Mouse (Mus musculus) adrenal gland, adult 8-10 months (tissue): Measurements from ENCODE around the gene Cacna2d3. TPM values are rescaled to one million over a fixed set of nuclear protein-coding genes. Genes with fewer than 3 reads are reported as not detected.

Source experiments
- DNase-seq: peaks from one replicate; pipeline ENCODE4 v3.0.0; 2022
- total RNA-seq, 4 experiments: library from RNA; stranded (reverse); gene quantifications; 2 replicates each; pipeline ENCODE4 v1.2.4; 2022

Gene Cacna2d3
- total RNA-seq, 4 experiments from 2014 or later, result 4.3 to 8.6 (median 5.3) TPM

GRCm38 (mm10) chr14:29485416-29485815 lies 236.2 kb downstream of the Cacna2d3 start:
- no peak for DNase-seq

DNA sequence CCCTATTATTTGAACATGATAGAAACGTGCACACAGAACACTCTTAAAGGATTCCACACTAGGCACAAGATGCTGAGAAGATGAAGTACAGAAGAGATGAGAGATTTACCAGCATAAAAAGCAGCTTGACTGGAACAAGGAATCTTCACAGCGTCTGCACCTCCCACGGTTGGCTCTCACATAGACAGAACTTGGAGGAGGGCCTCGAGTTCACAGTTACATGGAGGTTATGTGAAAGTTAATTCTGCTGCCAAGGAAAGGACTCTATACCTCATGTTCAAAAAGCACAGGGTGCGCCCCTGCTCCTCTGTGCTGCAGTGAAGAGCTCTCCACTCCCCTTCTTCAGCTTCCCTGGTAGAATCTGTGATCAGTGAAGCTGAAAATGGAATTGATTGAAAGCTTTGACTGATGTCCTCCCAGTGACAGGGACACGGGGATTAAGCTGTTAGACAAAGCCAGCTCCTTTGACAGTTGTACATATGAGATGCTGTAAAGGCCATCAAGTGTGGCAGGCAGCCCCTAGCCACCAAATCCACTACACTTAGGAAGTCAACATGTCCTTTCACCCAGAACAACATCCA lies 243.2 kb downstream of the Cacna2d3 start:
- DNase-seq, result no peak

- DNase-seq, result no peak
Observed at GRCm38 (mm10) chr14:29464277-29464676, 257.4 kb downstream of the Cacna2d3 start.

GRCm38 (mm10) chr14:29449203-29449602 lies 272.5 kb downstream of the Cacna2d3 start:
- no peak for DNase-seq

DNA sequence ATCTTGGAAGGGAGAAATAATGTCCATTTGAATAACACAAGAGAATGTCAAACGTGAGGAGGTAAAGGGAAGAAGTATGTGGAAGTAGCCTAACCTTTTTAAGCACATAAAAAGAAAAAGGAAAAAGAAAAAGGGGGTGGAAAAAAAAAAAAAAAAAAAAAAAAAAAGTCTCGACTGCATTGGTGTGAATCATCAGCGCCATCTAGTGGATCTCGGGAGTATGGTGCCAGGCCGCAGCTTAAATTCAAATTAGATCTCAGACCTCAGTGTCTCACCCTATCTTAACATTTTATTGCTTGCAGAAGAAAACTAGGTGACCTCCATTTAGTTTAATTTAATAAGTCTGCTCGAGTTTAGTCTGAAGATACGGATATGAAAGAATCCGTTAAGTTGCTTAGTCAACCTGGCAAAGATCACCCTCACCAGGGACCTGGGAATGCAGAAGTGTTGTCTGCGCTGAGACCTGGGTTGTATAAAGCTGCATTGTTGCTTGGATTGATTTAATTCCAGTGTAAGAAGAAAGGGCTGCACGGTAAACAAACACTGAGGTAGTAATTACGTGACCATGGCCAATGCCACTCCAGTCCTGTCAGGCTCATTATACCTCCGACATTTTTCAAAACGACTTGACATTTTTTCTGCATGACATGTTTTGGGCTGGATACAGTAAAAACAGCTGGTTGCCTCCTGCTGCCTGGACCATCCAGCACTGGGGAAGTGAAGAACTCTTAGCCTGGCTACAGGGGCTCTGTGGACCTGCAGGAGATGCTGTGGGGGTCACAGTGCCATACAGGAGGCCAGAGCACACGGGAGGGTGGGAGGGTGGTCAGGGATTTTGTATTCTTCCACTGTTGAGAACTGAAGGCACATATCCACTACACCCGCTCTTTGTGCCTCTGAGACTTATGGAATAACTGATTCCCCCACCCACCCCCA lies 278.3 kb downstream of the Cacna2d3 start:
- DNase-seq, result no peak

GRCm38 (mm10) chr14:29442476-29442875 lies 279.2 kb downstream of the Cacna2d3 start:
- no peak for DNase-seq

- no peak for DNase-seq
Observed at GRCm38 (mm10) chr14:29438666-29439065, 283.0 kb downstream of the Cacna2d3 start.

- no peak for DNase-seq
Observed at GRCm38 (mm10) chr14:29438251-29438650, 283.4 kb downstream of the Cacna2d3 start.

DNA sequence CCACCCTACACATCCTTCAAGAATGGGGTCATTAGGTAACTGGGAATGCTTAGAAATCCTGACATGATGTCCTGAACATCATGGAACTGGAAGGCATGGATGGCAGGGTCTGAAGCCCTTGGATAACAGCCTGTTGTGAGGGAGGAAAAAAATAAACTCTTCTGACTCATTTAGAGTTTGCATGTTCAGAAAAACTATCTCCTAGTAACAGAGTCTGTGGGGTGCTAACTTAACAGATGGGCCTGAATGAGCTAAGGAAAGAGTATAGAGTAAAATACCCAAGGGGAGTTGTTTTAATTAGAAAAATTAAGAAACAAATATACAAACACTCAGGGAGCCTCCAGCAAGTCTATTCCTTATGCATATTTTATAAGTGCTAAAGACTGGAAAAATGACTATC lies 286.5 kb downstream of the Cacna2d3 start:
- DNase-seq, result no peak

GRCm38 (mm10) chr14:29433716-29434115 lies 287.9 kb downstream of the Cacna2d3 start:
- DNase-seq, result no peak

GRCm38 (mm10) chr14:29433076-29433714 lies 288.5 kb downstream of the Cacna2d3 start:
- DNase-seq, result peak; percentile 71

GRCm38 (mm10) chr14:29429788-29430187 lies 291.9 kb downstream of the Cacna2d3 start:
- DNase-seq, result peak; percentile 53

- no peak for DNase-seq
Observed at GRCm38 (mm10) chr14:29425666-29426065, 296.0 kb downstream of the Cacna2d3 start.

GRCm38 (mm10) chr14:29425208-29425607 lies 296.5 kb downstream of the Cacna2d3 start:
- DNase-seq, result no peak

DNA sequence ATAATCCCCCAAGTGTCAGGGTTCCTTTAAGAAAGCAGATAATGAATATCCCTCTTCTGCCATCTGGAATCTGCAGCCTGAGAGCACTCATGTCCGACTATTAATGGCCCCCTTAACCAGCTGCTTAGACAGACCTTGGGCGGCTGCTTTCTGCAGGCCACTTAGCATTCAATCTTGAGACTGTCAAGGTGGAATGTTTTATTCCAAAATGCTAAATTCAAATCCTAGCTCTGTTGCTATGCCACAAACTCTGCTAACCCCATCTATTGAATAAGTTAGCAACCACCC lies 315.8 kb downstream of the Cacna2d3 start:
- no peak for DNase-seq

DNA sequence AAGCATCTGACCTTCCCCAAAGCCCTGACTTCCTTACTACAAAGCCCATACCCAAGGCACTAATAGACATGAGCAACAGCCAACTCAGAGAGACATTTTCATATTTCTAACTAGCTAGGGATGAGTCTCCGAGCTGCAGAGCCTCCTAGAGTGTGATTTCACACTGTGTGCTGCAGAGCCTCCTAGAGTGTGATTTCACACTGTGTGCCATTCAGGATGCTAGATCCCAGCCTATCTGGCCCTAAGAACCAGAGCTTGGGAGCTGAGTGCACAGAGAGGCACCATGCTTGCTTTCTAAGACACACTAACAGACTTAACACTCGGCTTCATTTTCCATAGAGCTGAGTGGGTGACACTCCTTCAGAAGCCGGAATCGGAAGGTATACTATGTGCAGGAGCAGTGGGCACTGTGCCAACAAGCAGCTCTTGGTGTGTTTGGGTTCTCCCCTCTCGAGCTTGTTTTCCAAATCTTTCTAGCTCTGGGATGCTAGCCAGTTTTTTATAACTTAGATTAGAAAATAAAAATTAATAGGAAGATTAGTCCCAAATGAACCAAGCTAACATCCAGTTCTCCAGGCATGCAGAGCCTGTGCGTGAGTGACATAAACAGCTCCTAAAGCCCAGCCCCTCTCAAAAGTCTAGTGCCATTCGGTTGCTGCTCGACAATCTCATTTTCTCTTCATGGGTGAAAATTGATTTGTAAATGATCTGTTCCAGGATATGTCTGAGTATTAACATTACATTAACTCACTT lies 316.4 kb downstream of the Cacna2d3 start:
- no peak for DNase-seq

- DNase-seq, result no peak
Observed at GRCm38 (mm10) chr14:29403849-29404808, 317.5 kb downstream of the Cacna2d3 start.

DNA sequence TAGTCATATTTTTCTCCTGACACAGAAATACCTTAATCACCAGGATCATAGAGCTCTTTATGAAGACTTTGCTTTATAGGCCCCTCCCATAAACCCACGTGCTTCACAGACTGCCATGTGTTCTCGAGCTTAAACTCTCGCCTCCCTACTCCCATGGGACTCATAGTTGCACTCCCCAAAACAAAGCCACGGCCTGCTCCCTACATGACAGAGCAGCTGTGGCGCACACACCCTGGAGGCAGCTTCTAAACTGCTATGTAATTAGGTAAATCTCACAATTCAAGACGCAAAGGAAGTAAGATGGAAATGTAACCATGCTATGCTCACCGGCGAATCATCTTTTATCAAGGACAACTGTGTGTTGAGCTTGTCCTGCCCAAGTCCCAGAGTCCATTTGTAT lies 319.2 kb downstream of the Cacna2d3 start:
- DNase-seq, result no peak

DNA sequence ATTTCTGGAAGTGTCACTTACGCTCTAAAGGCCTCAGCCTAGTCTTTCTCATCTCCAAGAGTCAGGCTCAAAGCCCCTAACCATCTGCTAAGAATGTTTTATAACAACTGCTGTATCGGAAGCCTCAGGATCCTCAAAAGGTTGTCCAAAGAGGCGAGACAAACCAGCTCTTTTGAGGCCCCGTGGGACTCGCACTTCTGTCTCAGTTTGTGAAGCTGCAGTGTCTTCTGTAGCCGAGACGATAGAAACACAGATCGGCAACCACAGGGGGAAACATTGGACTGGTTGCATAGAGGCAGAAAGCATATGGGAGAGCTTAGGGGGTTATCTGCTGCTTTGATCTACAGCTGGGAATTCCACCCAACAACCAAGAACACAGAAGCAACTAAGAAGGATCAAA lies 327.9 kb downstream of the Cacna2d3 start:
- no peak for DNase-seq

DNA sequence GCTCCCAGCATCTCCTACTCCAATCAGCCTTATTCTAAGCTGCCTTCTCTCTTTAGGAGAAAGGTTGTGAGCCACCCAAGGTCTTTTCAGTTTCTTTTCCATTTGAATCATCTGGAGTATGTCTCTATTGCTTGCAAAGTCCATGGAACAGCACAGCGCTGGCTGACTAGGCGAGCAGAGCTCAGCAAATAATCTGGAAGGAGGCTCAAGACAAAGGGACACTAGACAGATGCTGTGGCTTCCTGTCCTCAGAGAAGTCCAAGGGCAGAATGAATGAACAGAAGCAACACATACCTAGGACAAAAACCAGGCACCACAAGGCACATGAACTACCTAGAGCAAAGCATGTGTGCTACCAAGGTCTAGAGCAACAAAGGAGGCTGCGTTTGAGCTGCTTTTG lies 328.8 kb downstream of the Cacna2d3 start:
- no peak for DNase-seq

DNA sequence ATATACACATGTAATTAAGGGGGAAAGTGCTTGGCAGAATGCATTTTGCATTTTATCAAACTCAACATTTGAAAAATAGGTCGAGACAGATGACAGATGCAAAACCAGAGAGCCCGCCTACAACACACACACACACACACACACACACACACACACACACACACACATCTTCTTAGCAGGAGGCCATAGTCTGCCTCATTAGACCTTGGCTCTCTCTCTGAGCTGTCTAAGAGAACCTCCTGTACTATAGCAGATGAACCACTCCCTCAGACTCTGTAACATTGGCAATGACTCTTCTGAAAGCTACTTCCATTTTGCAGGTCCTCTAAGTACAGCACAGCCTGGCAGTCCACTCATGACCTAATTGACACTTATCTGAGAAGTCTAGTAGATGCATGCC lies 330.2 kb downstream of the Cacna2d3 start:
- no peak for DNase-seq

GRCm38 (mm10) chr14:29387761-29388160 lies 333.9 kb downstream of the Cacna2d3 start:
- peak; percentile 60 for DNase-seq
